Mouse (Mus musculus): ENCODE data around the gene Kcnma1. TPM values are rescaled to one million over a fixed set of nuclear protein-coding genes. Genes with fewer than 3 reads are reported as not detected.

Kcnma1 gene
- polyA plus RNA-seq, 2 experiments, result 5.4 to 8.5 TPM

DNA sequence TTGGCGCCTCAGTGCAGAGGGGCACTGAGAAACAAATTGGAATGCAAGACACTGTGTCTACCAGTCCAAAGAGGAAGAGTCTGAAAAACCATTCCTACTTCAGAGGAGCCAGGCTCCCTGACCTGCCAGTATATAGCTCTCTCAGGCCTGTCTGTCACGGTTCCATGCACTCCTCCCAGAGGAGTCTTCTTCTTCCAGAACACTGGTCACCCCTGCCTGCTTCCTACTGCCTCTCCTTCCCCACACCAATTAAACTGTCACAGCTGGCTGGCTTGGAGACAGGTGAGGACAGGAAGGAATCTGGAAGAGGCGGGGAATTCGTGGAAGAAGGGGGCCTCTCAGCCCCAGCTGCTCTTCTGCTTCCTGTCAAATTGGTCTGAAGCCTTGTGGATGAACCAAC is 378.4 kb downstream of the Kcnma1 start:
- ATAC-seq (ENCODE audit: low FRiP score, low read depth), result peak; percentile 42; the same call in 1 of the 2 replicates
- no peak for TF ChIP-seq POLR2A (IDR thresholded peaks at IDR 0.05; ENCODE audit: borderline replicate concordance, extremely low read depth, insufficient read depth, insufficient read length)
- H3K36me3 ChIP-seq (ENCODE audit: control insufficient read depth, insufficient read depth, low read length), result no peaks in the 10 kb centered on the region
- no peak overlapping the region for H3K9ac ChIP-seq (ENCODE audit: low read depth, low read length, severe bottlenecking)
- no peak overlapping the region for H3K27ac ChIP-seq (replicated peaks; ENCODE audit: low read depth, low read length)
- DNase-seq (ENCODE audit: low spot score), result no peak
- H3K4me3 ChIP-seq (replicated peaks; ENCODE audit: low read length), result no peak overlapping the region
- no peaks in the 10 kb centered on the region for H3K9me3 ChIP-seq (ENCODE audit: control insufficient read depth, low read length)
- 42% methylated on average over 4 of the region's 4 CpGs for WGBS
- no peaks in the 10 kb centered on the region for H3K27me3 ChIP-seq (ENCODE audit: control insufficient read depth, insufficient read depth, low read length)
- no peak overlapping the region for H3K4me2 ChIP-seq (replicated peaks; ENCODE audit: low read depth, low read length, severe bottlenecking)
- peaks cover 11% of the 10 kb centered on the region for H3K4me1 ChIP-seq (ENCODE audit: control insufficient read depth, insufficient read depth, low read length)

GRCm38 (mm10) chr14:23633011-23633595 is 381.2 kb downstream of the Kcnma1 start:
- no peak overlapping the region for H3K4me2 ChIP-seq (replicated peaks; ENCODE audit: low read depth, low read length, severe bottlenecking)
- WGBS, result 82% methylated on average over 5 of the region's 5 CpGs
- no peak overlapping the region for H3K27ac ChIP-seq (replicated peaks; ENCODE audit: low read depth, low read length)
- no peak overlapping the region for H3K4me3 ChIP-seq (replicated peaks; ENCODE audit: low read length)
- no peaks in the 10 kb centered on the region for H3K4me1 ChIP-seq (ENCODE audit: control insufficient read depth, insufficient read depth, low read length)
- H3K27me3 ChIP-seq (ENCODE audit: control insufficient read depth, insufficient read depth, low read length), result no peaks in the 10 kb centered on the region
- no peak for TF ChIP-seq POLR2A (IDR thresholded peaks at IDR 0.05; ENCODE audit: borderline replicate concordance, extremely low read depth, insufficient read depth, insufficient read length)
- no peaks in the 10 kb centered on the region for H3K9me3 ChIP-seq (ENCODE audit: control insufficient read depth, low read length)
- ATAC-seq (ENCODE audit: low FRiP score, low read depth), result no peak
- H3K36me3 ChIP-seq (ENCODE audit: control insufficient read depth, insufficient read depth, low read length), result no peaks in the 10 kb centered on the region
- H3K9ac ChIP-seq (ENCODE audit: low read depth, low read length, severe bottlenecking), result no peak overlapping the region
- no peak for DNase-seq (ENCODE audit: low spot score)

DNA sequence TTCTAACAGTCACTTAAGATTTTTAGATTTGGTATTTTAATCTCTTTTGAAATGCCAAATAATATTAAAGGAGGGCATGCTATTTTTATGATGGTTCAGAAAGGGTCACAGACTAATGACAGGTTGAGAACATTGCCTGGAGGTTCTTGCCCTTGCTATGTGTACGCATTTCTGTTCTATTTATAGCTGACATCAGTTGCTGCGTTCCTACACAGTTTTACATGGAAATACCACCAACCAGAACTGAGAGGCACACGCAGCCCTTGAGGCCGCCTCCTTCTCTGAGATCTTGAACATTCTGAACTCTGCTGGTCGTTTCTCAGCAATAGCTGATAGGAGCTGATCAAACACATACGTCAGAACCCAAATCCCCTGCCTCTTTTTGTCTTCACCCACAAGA is 387.4 kb downstream of the Kcnma1 start:
- DNase-seq (ENCODE audit: low spot score) (peak; percentile 15), ATAC-seq (ENCODE audit: low FRiP score, low read depth) (no peak)
- peaks cover 8% of the 10 kb centered on the region for H3K4me1 ChIP-seq (ENCODE audit: control insufficient read depth, insufficient read depth, low read length)
- TF ChIP-seq POLR2A (IDR thresholded peaks at IDR 0.05; ENCODE audit: borderline replicate concordance, extremely low read depth, insufficient read depth, insufficient read length), result no peak
- 38% methylated on average over 6 of the region's 6 CpGs for WGBS
- H3K4me3 ChIP-seq (replicated peaks; ENCODE audit: low read length), result no peak overlapping the region
- no peaks in the 10 kb centered on the region for H3K27me3 ChIP-seq (ENCODE audit: control insufficient read depth, insufficient read depth, low read length)
- no peak overlapping the region for H3K27ac ChIP-seq (replicated peaks; ENCODE audit: low read depth, low read length)
- H3K9ac ChIP-seq (ENCODE audit: low read depth, low read length, severe bottlenecking), result no peak overlapping the region
- H3K36me3 ChIP-seq (ENCODE audit: control insufficient read depth, insufficient read depth, low read length), result no peaks in the 10 kb centered on the region
- H3K4me2 ChIP-seq (replicated peaks; ENCODE audit: low read depth, low read length, severe bottlenecking), result no peak overlapping the region
- no peaks in the 10 kb centered on the region for H3K9me3 ChIP-seq (ENCODE audit: control insufficient read depth, low read length)

DNA sequence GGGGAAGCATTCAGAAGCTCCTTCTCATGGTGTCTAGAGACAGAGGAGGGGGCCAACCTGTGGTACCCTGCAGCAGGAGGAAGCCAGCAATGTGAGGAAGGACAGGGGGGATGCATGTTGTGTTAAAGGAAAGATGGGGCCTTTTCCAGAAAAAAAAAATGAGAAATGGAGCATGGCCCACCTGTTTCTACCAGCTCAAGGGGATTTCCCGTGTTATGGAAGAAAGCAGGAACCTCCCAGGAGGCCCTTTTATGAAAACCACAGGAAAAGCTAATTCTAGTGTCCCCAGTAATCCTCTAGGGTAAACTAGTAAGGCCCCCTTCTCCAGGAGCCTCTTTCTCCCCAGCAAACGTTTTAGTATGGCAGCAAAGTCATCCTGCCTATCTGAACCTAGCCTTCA is 388.2 kb downstream of the Kcnma1 start:
- peaks cover 8% of the 10 kb centered on the region for H3K4me1 ChIP-seq (ENCODE audit: control insufficient read depth, insufficient read depth, low read length)

DNA sequence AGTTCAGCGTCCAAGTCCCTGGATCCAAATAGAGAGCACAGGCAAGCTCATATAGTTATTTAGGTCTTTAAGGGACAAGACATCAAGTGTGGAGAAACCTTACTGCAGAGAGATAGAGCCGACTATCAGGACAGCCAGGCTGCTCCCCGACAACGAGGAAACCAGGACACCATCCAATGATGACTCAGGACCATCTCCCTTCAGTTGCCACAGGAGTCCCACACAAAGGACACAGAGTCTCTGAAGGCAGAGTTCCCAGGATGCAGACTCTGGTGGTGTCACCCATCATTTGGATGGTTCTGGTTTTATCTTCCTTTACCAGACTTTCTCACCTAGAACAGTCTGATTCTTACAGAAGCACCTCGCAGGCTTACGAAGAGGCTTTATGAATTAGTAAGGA is 388.9 kb downstream of the Kcnma1 start:
- DNase-seq (ENCODE audit: low spot score) (no peak), ATAC-seq (ENCODE audit: low FRiP score, low read depth) (no peak)
- H3K4me1 ChIP-seq (ENCODE audit: control insufficient read depth, insufficient read depth, low read length), result peaks cover 8% of the 10 kb centered on the region
- TF ChIP-seq POLR2A (IDR thresholded peaks at IDR 0.05; ENCODE audit: borderline replicate concordance, extremely low read depth, insufficient read depth, insufficient read length), result no peak
- no peak overlapping the region for H3K27ac ChIP-seq (replicated peaks; ENCODE audit: low read depth, low read length)
- 92% methylated on average over 6 of the region's 6 CpGs for WGBS
- H3K27me3 ChIP-seq (ENCODE audit: control insufficient read depth, insufficient read depth, low read length), result no peaks in the 10 kb centered on the region
- no peaks in the 10 kb centered on the region for H3K36me3 ChIP-seq (ENCODE audit: control insufficient read depth, insufficient read depth, low read length)
- H3K4me2 ChIP-seq (replicated peaks; ENCODE audit: low read depth, low read length, severe bottlenecking), result no peak overlapping the region
- no peak overlapping the region for H3K9ac ChIP-seq (ENCODE audit: low read depth, low read length, severe bottlenecking)
- no peaks in the 10 kb centered on the region for H3K9me3 ChIP-seq (ENCODE audit: control insufficient read depth, low read length)
- no peak overlapping the region for H3K4me3 ChIP-seq (replicated peaks; ENCODE audit: low read length)

More for the DNA sequence above, 388.2 kb downstream of the Kcnma1 start:
- H3K27ac ChIP-seq (replicated peaks; ENCODE audit: low read depth, low read length), result no peak overlapping the region
- no peak for TF ChIP-seq POLR2A (IDR thresholded peaks at IDR 0.05; ENCODE audit: borderline replicate concordance, extremely low read depth, insufficient read depth, insufficient read length)
- no peak overlapping the region for H3K4me2 ChIP-seq (replicated peaks; ENCODE audit: low read depth, low read length, severe bottlenecking)
- 44% methylated on average over 2 of the region's 2 CpGs for WGBS
- no peak for DNase-seq (ENCODE audit: low spot score)
- H3K27me3 ChIP-seq (ENCODE audit: control insufficient read depth, insufficient read depth, low read length), result no peaks in the 10 kb centered on the region
- H3K9me3 ChIP-seq (ENCODE audit: control insufficient read depth, low read length), result no peaks in the 10 kb centered on the region
- no peak overlapping the region for H3K4me3 ChIP-seq (replicated peaks; ENCODE audit: low read length)
- no peak for ATAC-seq (ENCODE audit: low FRiP score, low read depth)
- no peaks in the 10 kb centered on the region for H3K36me3 ChIP-seq (ENCODE audit: control insufficient read depth, insufficient read depth, low read length)
- no peak overlapping the region for H3K9ac ChIP-seq (ENCODE audit: low read depth, low read length, severe bottlenecking)

Measured in limb, embryonic 14.5 days (tissue).